21 mouse cellular contexts compared by ENCODE assay signal in the genomic region with DNA sequence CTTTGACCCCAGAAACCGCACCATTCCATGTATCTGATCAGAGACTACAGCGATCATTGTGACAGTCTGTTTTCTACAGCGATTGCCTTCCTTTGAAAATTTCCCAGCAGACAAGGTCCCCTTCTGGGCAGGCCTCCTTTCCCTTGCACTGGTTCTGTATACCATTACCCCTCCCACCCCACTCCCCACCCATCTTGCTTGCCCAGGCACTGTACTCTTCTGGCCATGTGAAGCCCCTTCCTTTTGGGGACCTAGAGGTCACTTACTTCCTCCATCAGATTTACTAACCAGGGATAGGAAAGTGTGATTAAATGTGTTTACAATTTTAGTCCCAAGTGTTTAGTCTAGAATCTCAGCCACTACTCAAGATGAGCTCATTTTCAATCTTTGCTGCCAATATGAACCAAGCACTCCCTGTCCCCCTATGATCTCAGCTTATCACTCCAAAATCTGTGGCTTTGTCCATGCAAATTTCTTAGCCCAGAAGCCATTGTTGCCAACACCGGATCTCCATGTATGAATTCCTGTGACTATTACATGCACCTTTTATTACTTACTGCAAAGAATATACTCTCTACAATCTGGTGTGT.
"Had no signal": no experiment of that assay in that cellular context is flagged by ENCODE, and none has a peak within 500 bp of the region (broad histone marks: within the 10 kb centered on the region; RNA-seq: fewer than 3 reads in every experiment).

No protein-coding gene starts in this region.

- H3K27me3 ChIP-seq: liver, embryonic 13.5 days; neural tube, embryonic 12.5 days; neural tube, embryonic 15.5 days; stomach, embryonic 15.5 days had no signal

- H3K9me3 ChIP-seq: liver, embryonic 13.5 days; neural tube, embryonic 12.5 days; neural tube, embryonic 15.5 days; stomach, embryonic 15.5 days had no signal

- H3K4me2 ChIP-seq: liver, embryonic 13.5 days; midbrain, embryonic 11.5 days; neural tube, embryonic 12.5 days; neural tube, embryonic 15.5 days; stomach, embryonic 15.5 days had no signal

- H3K27ac ChIP-seq: hindbrain, postnatal 0 days; kidney, postnatal 0 days; layer of hippocampus, adult 2 months; liver, embryonic 13.5 days; neural tube, embryonic 12.5 days; neural tube, embryonic 15.5 days; stomach, embryonic 15.5 days had no signal

- ATAC-seq: hindbrain, postnatal 0 days; inflammation-experienced regulatory T-cells, adult 6 months; intestine, embryonic 16.5 days had no signal

- H3K36me3 ChIP-seq: liver, embryonic 13.5 days; neural tube, embryonic 12.5 days; neural tube, embryonic 15.5 days; stomach, embryonic 15.5 days had no signal

- DNase-seq: kidney, adult 18-20 months; kidney, adult 9 months; kidney, postnatal 25 days; layer of hippocampus, adult 9-11 months; liver, embryonic 13.5 days; midbrain, embryonic 14.5 days; right cerebral cortex, adult 18-20 months; right cerebral cortex, postnatal 14 days; right cerebral cortex, postnatal 4 days; spleen, adult 18-20 months; thymus, adult 2 months; thymus, postnatal 14 days had no signal

- H3K4me3 ChIP-seq: layer of hippocampus, adult 2 months; liver, embryonic 13.5 days; neural tube, embryonic 12.5 days; neural tube, embryonic 15.5 days; stomach, embryonic 15.5 days had no signal

- H3K4me1 ChIP-seq: liver, embryonic 13.5 days; neural tube, embryonic 12.5 days; neural tube, embryonic 15.5 days; stomach, embryonic 15.5 days had no signal

- H3K9ac ChIP-seq: liver, embryonic 13.5 days; neural tube, embryonic 12.5 days; neural tube, embryonic 15.5 days; stomach, embryonic 15.5 days had no signal
